Mouse (Mus musculus) forebrain, embryonic 12.5 days (tissue): ENCODE results near the gene Gm45623. TPM values are rescaled to one million over a fixed set of nuclear protein-coding genes. Genes with fewer than 3 reads are reported as not detected.
A peak's percentile ranks its signal among the peaks of the same experiment; 100 is the strongest.

Experiments
- ATAC-seq: fragments of 200-750 bp; cut with Nextera tagmentation; 2 replicates; pipeline ENCODE4 v1.8.0; 2017; ENCODE audit warnings: moderate TSS enrichment; ENCODE audit not compliant: low FRiP score
- H3K27ac ChIP-seq: fragments of 300-500 bp; sonication (generic); 2 replicates; pipeline ENCODE4 v1.5.1; 2016; ENCODE audit warnings: mild to moderate bottlenecking
- H3K27me3 ChIP-seq: fragments of 300-500 bp; sonication (generic); 2 replicates; pipeline ENCODE4 v1.6.1; 2016; ENCODE audit warnings: mild to moderate bottlenecking
- H3K36me3 ChIP-seq: fragments of 300-500 bp; sonication (generic); replicated peaks from 2 replicates; pipeline ENCODE4 v1.6.1; 2016; ENCODE audit warnings: mild to moderate bottlenecking
- H3K4me1 ChIP-seq: fragments of 300-500 bp; sonication (generic); 2 replicates; pipeline ENCODE4 v1.6.1; 2016
- H3K4me2 ChIP-seq: fragments of 300-500 bp; sonication (generic); 2 replicates; pipeline ENCODE4 v1.6.1; 2016; ENCODE audit warnings: mild to moderate bottlenecking, moderate library complexity
- H3K4me3 ChIP-seq: fragments of 300-500 bp; sonication (generic); replicated peaks from 2 replicates; pipeline ENCODE4 v1.5.1; 2016; ENCODE audit warnings: mild to moderate bottlenecking
- H3K9ac ChIP-seq: fragments of 300-500 bp; sonication (generic); 2 replicates; pipeline ENCODE4 v1.6.1; 2016; ENCODE audit warnings: mild to moderate bottlenecking
- H3K9me3 ChIP-seq: fragments of 300-500 bp; sonication (generic); 2 replicates; pipeline ENCODE4 v1.6.1; 2016
- WGBS: fragments of 180-500 bp; shearing (Covaris S2); methylation state at CpG from one replicate; pipeline ENCODE4 v1.1.7; 2016; 5-methylcytosine and 5-hydroxymethylcytosine counted together
- polyA plus RNA-seq: library from polyadenylated mRNA; unstranded; fragments of >200 nt; fragmentation: Nextera tagmentation; extraction: Ambion mirVana; gene quantifications from 2 replicates; pipeline ENCODE4 v1.2.1, GENCODE M21; 2016

Gene Gm45623
- polyA plus RNA-seq, 1 experiment from 2014 or later = 0.38 TPM

GRCm38 (mm10) chr13:56770786-56771185, 17.2 kb upstream of the Gm45623 start:
- Histone ChIP-seq H3K27ac (peak overlapping the region; percentile 89), H3K36me3 (no peaks in the 10 kb centered on the region), H3K9me3 (no peaks in the 10 kb centered on the region), H3K9ac (no peak overlapping the region), H3K4me2 (no peak overlapping the region), H3K4me1 (peaks cover 53% of the 10 kb centered on the region), H3K27me3 (no peaks in the 10 kb centered on the region; the same call in 1 of the 2 replicates), H3K4me3 (no peak overlapping the region)
- 67% methylated on average over 5 of the region's 5 CpGs for WGBS
- ATAC-seq = no peak

- no peaks in the 10 kb centered on the region for H3K36me3 ChIP-seq
- H3K27me3 ChIP-seq = peaks cover 1% of the 10 kb centered on the region; the same call in 1 of the 2 replicates
- H3K9me3 ChIP-seq = no peaks in the 10 kb centered on the region
- peak; percentile 45 for ATAC-seq
- peak overlapping the region; percentile 89 for H3K27ac ChIP-seq
- 20% methylated on average over 1 of the region's 1 CpGs for WGBS
- H3K4me1 ChIP-seq = peaks cover 55% of the 10 kb centered on the region
- H3K4me2 ChIP-seq = no peak overlapping the region
- H3K9ac ChIP-seq = no peak overlapping the region
- H3K4me3 ChIP-seq = no peak overlapping the region
Observed at GRCm38 (mm10) chr13:56770136-56770578, 16.5 kb upstream of the Gm45623 start.

GRCm38 (mm10) chr13:56769431-56769830, 15.8 kb upstream of the Gm45623 start:
- H3K27me3 ChIP-seq = peaks cover 4% of the 10 kb centered on the region; the same call in 1 of the 2 replicates
- no peaks in the 10 kb centered on the region for H3K36me3 ChIP-seq
- peak overlapping the region; percentile 89 for H3K27ac ChIP-seq
- H3K4me1 ChIP-seq = peaks cover 50% of the 10 kb centered on the region
- H3K9me3 ChIP-seq = no peaks in the 10 kb centered on the region; the same call in 1 of the 2 replicates
- no peak for ATAC-seq
- no peak overlapping the region for H3K4me3 ChIP-seq
- H3K9ac ChIP-seq = no peak overlapping the region
- H3K4me2 ChIP-seq = no peak overlapping the region
- 17% methylated on average over 4 of the region's 4 CpGs for whole genome bisulfite sequencing

- peaks cover 52% of the 10 kb centered on the region for H3K4me1 ChIP-seq
- no peak overlapping the region for H3K27ac ChIP-seq
- no peak overlapping the region for H3K4me2 ChIP-seq
- peaks cover 25% of the 10 kb centered on the region for H3K27me3 ChIP-seq
- no peaks in the 10 kb centered on the region; the same call in 1 of the 2 replicates for H3K9me3 ChIP-seq
- H3K36me3 ChIP-seq = no peaks in the 10 kb centered on the region
- 65% methylated on average over 5 of the region's 5 CpGs for WGBS
- no peak for ATAC-seq
- H3K4me3 ChIP-seq = no peak overlapping the region
- H3K9ac ChIP-seq = no peak overlapping the region
Observed at GRCm38 (mm10) chr13:56766211-56766610, 12.6 kb upstream of the Gm45623 start.

GRCm38 (mm10) chr13:56765284-56766032, 11.8 kb upstream of the Gm45623 start:
- peaks cover 28% of the 10 kb centered on the region for H3K27me3 ChIP-seq
- WGBS = 61% methylated on average over 25 of the region's 25 CpGs
- H3K4me3 ChIP-seq = no peak overlapping the region
- no peak overlapping the region for H3K4me2 ChIP-seq
- peaks cover 47% of the 10 kb centered on the region for H3K4me1 ChIP-seq
- H3K27ac ChIP-seq = no peak overlapping the region
- no peaks in the 10 kb centered on the region; the same call in 1 of the 2 replicates for H3K9me3 ChIP-seq
- no peak for ATAC-seq
- H3K36me3 ChIP-seq = no peaks in the 10 kb centered on the region
- no peak overlapping the region for H3K9ac ChIP-seq

- Histone ChIP-seq H3K4me2 (no peak overlapping the region), H3K9me3 (no peaks in the 10 kb centered on the region; the same call in 1 of the 2 replicates), H3K4me3 (no peak overlapping the region), H3K27me3 (peaks cover 28% of the 10 kb centered on the region), H3K4me1 (peaks cover 25% of the 10 kb centered on the region), H3K27ac (no peak overlapping the region), H3K9ac (no peak overlapping the region), H3K36me3 (no peaks in the 10 kb centered on the region)
- 48% methylated on average over 13 of the region's 13 CpGs for WGBS
- no peak for ATAC-seq
Observed at GRCm38 (mm10) chr13:56762446-56763229, 9.0 kb upstream of the Gm45623 start.

GRCm38 (mm10) chr13:56758492-56758891, 4.9 kb upstream of the Gm45623 start:
- 30% methylated on average over 6 of the region's 6 CpGs for WGBS
- no peak for ATAC-seq
- H3K36me3 ChIP-seq = no peaks in the 10 kb centered on the region
- H3K9ac ChIP-seq = no peak overlapping the region
- H3K9me3 ChIP-seq = no peaks in the 10 kb centered on the region
- no peak overlapping the region for H3K27ac ChIP-seq
- H3K4me3 ChIP-seq = no peak overlapping the region
- no peak overlapping the region for H3K4me2 ChIP-seq
- H3K27me3 ChIP-seq = peaks cover 52% of the 10 kb centered on the region
- H3K4me1 ChIP-seq = peaks cover 20% of the 10 kb centered on the region

GRCm38 (mm10) chr13:56757201-56757600, 3.6 kb upstream of the Gm45623 start:
- no peak for ATAC-seq
- no peak overlapping the region for H3K27ac ChIP-seq
- H3K4me1 ChIP-seq = peaks cover 20% of the 10 kb centered on the region
- H3K9ac ChIP-seq = no peak overlapping the region
- peaks cover 58% of the 10 kb centered on the region for H3K27me3 ChIP-seq
- no peak overlapping the region for H3K4me2 ChIP-seq
- H3K4me3 ChIP-seq = no peak overlapping the region
- no peaks in the 10 kb centered on the region for H3K9me3 ChIP-seq
- 51% methylated on average over 12 of the region's 12 CpGs for WGBS
- H3K36me3 ChIP-seq = no peaks in the 10 kb centered on the region

GRCm38 (mm10) chr13:56755871-56756270, 2.2 kb upstream of the Gm45623 start:
- 65% methylated on average over 6 of the region's 6 CpGs for WGBS
- no peak for ATAC-seq
- Histone ChIP-seq H3K4me2 (no peak overlapping the region), H3K27me3 (peaks cover 61% of the 10 kb centered on the region), H3K36me3 (no peaks in the 10 kb centered on the region), H3K4me3 (no peak overlapping the region), H3K9me3 (no peaks in the 10 kb centered on the region), H3K27ac (no peak overlapping the region), H3K9ac (no peak overlapping the region), H3K4me1 (peaks cover 26% of the 10 kb centered on the region)

GRCm38 (mm10) chr13:56752474-56753191, 994 bp downstream of the Gm45623 start:
- peak; percentile 33; the same call in 1 of the 2 replicates for ATAC-seq

GRCm38 (mm10) chr13:56751774-56752173, 1.9 kb downstream of the Gm45623 start:
- no peak for ATAC-seq
- H3K9me3 ChIP-seq = no peaks in the 10 kb centered on the region
- no peaks in the 10 kb centered on the region for H3K36me3 ChIP-seq
- H3K9ac ChIP-seq = no peak overlapping the region
- H3K27me3 ChIP-seq = peaks cover 67% of the 10 kb centered on the region
- no peak overlapping the region for H3K27ac ChIP-seq
- no peak overlapping the region for H3K4me2 ChIP-seq
- H3K4me1 ChIP-seq = peaks cover 22% of the 10 kb centered on the region
- WGBS = 5% methylated on average over 5 of the region's 5 CpGs
- H3K4me3 ChIP-seq = no peak overlapping the region

More at GRCm38 (mm10) chr13:56752474-56753191, 994 bp downstream of the Gm45623 start:
- Histone ChIP-seq H3K36me3 (no peaks in the 10 kb centered on the region), H3K4me3 (peak overlapping the region; percentile 48), H3K4me2 (peak overlapping the region; percentile 88), H3K4me1 (peaks cover 26% of the 10 kb centered on the region), H3K27ac (no peak overlapping the region), H3K9ac (peak overlapping the region; percentile 56), H3K9me3 (no peaks in the 10 kb centered on the region), H3K27me3 (peaks cover 69% of the 10 kb centered on the region)
- WGBS = 1% methylated on average over 41 of the region's 41 CpGs

GRCm38 (mm10) chr13:56749377-56749776, 4.2 kb downstream of the Gm45623 start:
- 85% methylated on average over 7 of the region's 7 CpGs for WGBS
- Histone ChIP-seq H3K36me3 (no peaks in the 10 kb centered on the region), H3K9ac (no peak overlapping the region), H3K27me3 (peaks cover 43% of the 10 kb centered on the region), H3K9me3 (no peaks in the 10 kb centered on the region), H3K27ac (no peak overlapping the region), H3K4me3 (no peak overlapping the region), H3K4me1 (peaks cover 22% of the 10 kb centered on the region), H3K4me2 (no peak overlapping the region)
- ATAC-seq = no peak
